Mouse (Mus musculus): ENCODE results near the gene Bag2.

- TF ChIP-seq POLR2A (IDR thresholded peaks at IDR 0.05; ENCODE audit: borderline replicate concordance, extremely low read depth, low read depth, low read length) (no peak), CTCF (IDR thresholded peaks at IDR 0.05; ENCODE audit: insufficient read depth, low read length) (no peak)
Measured at GRCm38 (mm10) chr1:33749109-33749508, 8.5 kb downstream of the Bag2 start.

All from lung, adult 2 months (tissue).